In genomic region chr19:46284686-46285085, GRCm38 (mm10) we compare ENCODE assay signal across 19 mouse cellular contexts. TPM values are rescaled to one million over a fixed set of nuclear protein-coding genes. Genes with fewer than 3 reads are reported as not detected.
DNase-seq lines count a peak whose midpoint lies in the region.
"Had no signal": no experiment of that assay in that cellular context is flagged by ENCODE, and none has a peak within 500 bp of the region (broad histone marks: within the 10 kb centered on the region; RNA-seq: fewer than 3 reads in every experiment).

No protein-coding gene starts in this region.

- H3K27me3 ChIP-seq in forebrain, embryonic 10.5 days (ENCODE audit: poor library complexity, severe bottlenecking), result no peaks in the 10 kb centered on the region
- H3K27me3 ChIP-seq: embryonic facial prominence, embryonic 12.5 days; forebrain, embryonic 12.5 days; heart, embryonic 13.5 days; hindbrain, embryonic 12.5 days; Patski had no signal

- no peaks in the 10 kb centered on the region for H3K4me1 ChIP-seq in forebrain, embryonic 10.5 days
- H3K4me1 ChIP-seq: embryonic facial prominence, embryonic 12.5 days; forebrain, embryonic 12.5 days; heart, embryonic 13.5 days; hindbrain, embryonic 12.5 days had no signal

- WGBS in forebrain, embryonic 10.5 days, result 95% methylated on average over 4 of the region's 4 CpGs

- DNase-seq in cerebellum, adult 18-20 months, result peak; percentile 35 to 45
- no peak for DNase-seq in cerebellum, adult 11 months
- DNase-seq in MN1 (ENCODE audit: low spot score), result peak; percentile 16
- peak; percentile 49 for DNase-seq in cerebellum, adult 9-10 months
- DNase-seq in cerebellum, postnatal 25 days, result peak; percentile 60 to 62
- no peak for DNase-seq in testis, postnatal 14 days (ENCODE audit: low spot score)
- no peak for DNase-seq in forebrain, embryonic 10.5 days (ENCODE audit: extremely low spot score, low spot score)
- DNase-seq: adrenal gland, postnatal 14 days; gastrocnemius, postnatal 10 days; heart, adult 2 months; heart, postnatal 4 days; kidney, adult 11 months; kidney, adult 9 months had no signal

- no peak overlapping the region for H3K4me3 ChIP-seq in forebrain, embryonic 10.5 days
- H3K4me3 ChIP-seq: embryonic facial prominence, embryonic 12.5 days; forebrain, embryonic 12.5 days; heart, adult 2 months; heart, embryonic 13.5 days; hindbrain, embryonic 12.5 days had no signal

- no peak overlapping the region for H3K27ac ChIP-seq in forebrain, embryonic 10.5 days
- H3K27ac ChIP-seq: embryonic facial prominence, embryonic 12.5 days; forebrain, embryonic 12.5 days; heart, adult 2 months; heart, embryonic 13.5 days; hindbrain, embryonic 12.5 days; hindbrain, postnatal 0 days had no signal

- H3K9me3 ChIP-seq in forebrain, embryonic 10.5 days, result no peaks in the 10 kb centered on the region
- H3K9me3 ChIP-seq: embryonic facial prominence, embryonic 12.5 days; forebrain, embryonic 12.5 days; heart, embryonic 13.5 days; hindbrain, embryonic 12.5 days had no signal

- H3K36me3 ChIP-seq in forebrain, embryonic 10.5 days (replicated peaks), result peaks cover 74% of the 10 kb centered on the region

RNA-seq across cellular contexts. Expression of gene Nfkb2, which starts 19.4 kb away (rescaled TPM):
- 3.8 and 3.9 TPM in 2 replicates for polyA plus RNA-seq in forebrain, embryonic 10.5 days (2016; fragmentation: Nextera tagmentation; extraction: Ambion mirVana)

RNA-seq across cellular contexts. Expression of gene Psd, which starts 42.3 kb away (rescaled TPM):
- polyA plus RNA-seq in forebrain, embryonic 10.5 days (2016; fragmentation: Nextera tagmentation; extraction: Ambion mirVana), result 2.8 and 2.9 TPM in 2 replicates

RNA-seq across cellular contexts. Expression of gene Fbxl15, which starts 43.3 kb away (rescaled TPM):
- polyA plus RNA-seq in forebrain, embryonic 10.5 days (2016; fragmentation: Nextera tagmentation; extraction: Ambion mirVana), result 17.9 and 18.0 TPM in 2 replicates

RNA-seq across cellular contexts. Expression of gene Cuedc2, which starts 53.8 kb away (rescaled TPM):
- polyA plus RNA-seq in forebrain, embryonic 10.5 days (2016; fragmentation: Nextera tagmentation; extraction: Ambion mirVana), result 206 and 224 TPM in 2 replicates

RNA-seq across cellular contexts. Expression of gene Mfsd13a, which starts 56.2 kb away (rescaled TPM):
- 12.5 and 13.3 TPM in 2 replicates for polyA plus RNA-seq in forebrain, embryonic 10.5 days (2016; fragmentation: Nextera tagmentation; extraction: Ambion mirVana)

Comparison
In these comparisons a context has a peak if more than half of its experiments do, and no peak if none do; other contexts are left out.
1. DNase-seq: peak in cerebellum, adult 18-20 months (2 of 2), MN1 (single experiment), cerebellum, adult 9-10 months (single experiment) and cerebellum, postnatal 25 days (2 of 2); none in cerebellum, adult 11 months (single experiment), testis, postnatal 14 days (single experiment) and forebrain, embryonic 10.5 days (single experiment).